Mouse (Mus musculus) MEL (cell line): Measurements from ENCODE around the gene Lzts2. TPM values are rescaled to one million over a fixed set of nuclear protein-coding genes. Genes with fewer than 3 reads are reported as not detected.

Source experiments
- DNase-seq: peaks from one replicate; pipeline ENCODE4 v3.0.0; 2011; ENCODE audit warnings: low read depth, low spot score
- H3K27ac ChIP-seq: 2 replicates; pipeline ENCODE4 v1.5.1; 2012; ENCODE audit warnings: low read depth, mild to moderate bottlenecking, control low read depth, low read length, moderate library complexity; ENCODE audit not compliant: control insufficient read depth
- H3K27me3 ChIP-seq, 2 experiments: fragments of 150-350 bp in 1 of 2; sonication (generic) in 1 of 2; 2 replicates each; pipeline ENCODE4 v1.6.1; 2012; ENCODE audit warnings: low read length in 2 of 2, mild to moderate bottlenecking in 2 of 2, improper control_type of control experiment in 1 of 2, moderate library complexity in 1 of 2; ENCODE audit not compliant: insufficient read depth in 2 of 2, control insufficient read depth in 1 of 2
- H3K36me3 ChIP-seq, 2 experiments: 2 replicates each; pipeline ENCODE4 v1.6.1; 2012 to 2014; ENCODE audit warnings: low read length in 2 of 2, improper control_type of control experiment in 1 of 2, inconsistent platforms in 1 of 2, mild to moderate bottlenecking in 1 of 2; ENCODE audit not compliant: insufficient read depth in 2 of 2, control insufficient read depth in 1 of 2
- H3K4me1 ChIP-seq, 2 experiments: fragments of 150-350 bp in 1 of 2; sonication (generic) in 1 of 2; 2 replicates each; pipeline ENCODE4 v1.6.1; 2012; ENCODE audit warnings: low read length in 2 of 2, improper control_type of control experiment in 1 of 2, mild to moderate bottlenecking in 1 of 2; ENCODE audit not compliant: insufficient read depth in 2 of 2, control insufficient read depth in 1 of 2
- H3K4me3 ChIP-seq, 2 experiments: fragments of 150-350 bp in 1 of 2; sonication (generic) in 1 of 2; 2 replicates each; pipeline ENCODE4 v1.5.1; 2012; ENCODE audit warnings: low read depth in 2 of 2, low read length in 2 of 2, mild to moderate bottlenecking in 2 of 2, moderate library complexity in 2 of 2, control low read depth in 1 of 2, improper control_type of control experiment in 1 of 2; ENCODE audit not compliant: control insufficient read depth in 1 of 2, insufficient read depth in 1 of 2
- H3K79me2 ChIP-seq: 2 replicates; pipeline ENCODE4 v1.6.1; 2012; ENCODE audit warnings: mild to moderate bottlenecking, low read length, moderate library complexity; ENCODE audit not compliant: control insufficient read depth, poor library complexity, insufficient read depth
- H3K9ac ChIP-seq: 2 replicates; pipeline ENCODE4 v1.6.1; 2012; ENCODE audit warnings: low read depth, mild to moderate bottlenecking, control low read depth, low read length, moderate library complexity; ENCODE audit not compliant: control insufficient read depth, poor library complexity, severe bottlenecking
- H3K9me3 ChIP-seq: fragments of 150-350 bp; sonication (generic); replicated peaks from 2 replicates; pipeline ENCODE4 v1.6.1; 2012; ENCODE audit warnings: mild to moderate bottlenecking, low read length, improper control_type of control experiment, moderate library complexity; ENCODE audit not compliant: insufficient read depth
- CHD2 ChIP-seq: IDR thresholded peaks from 2 replicates; pipeline ENCODE4 v1.6.1; 2011; ENCODE audit warnings: low read length, improper control_type of control experiment
- E2F4 ChIP-seq: IDR thresholded peaks from 2 replicates; pipeline ENCODE4 v1.6.1; 2011; ENCODE audit warnings: low read depth, low read length, improper control_type of control experiment, borderline replicate concordance
- ETS1 ChIP-seq: IDR thresholded peaks from 2 replicates; pipeline ENCODE4 v1.6.1; 2012; ENCODE audit warnings: low read depth, mild to moderate bottlenecking, inconsistent platforms, low read length, improper control_type of control experiment, moderate library complexity
- GABPA ChIP-seq: IDR thresholded peaks from 2 replicates; pipeline ENCODE4 v1.6.1; 2012; ENCODE audit warnings: low read depth, mild to moderate bottlenecking, inconsistent platforms, low read length, improper control_type of control experiment, moderate library complexity
- GATA1 ChIP-seq: IDR thresholded peaks from 2 replicates; pipeline ENCODE4 v1.6.1; 2011; ENCODE audit warnings: low read depth, low read length, improper control_type of control experiment
- HCFC1 ChIP-seq: IDR thresholded peaks from 2 replicates; pipeline ENCODE4 v1.6.1; 2012; ENCODE audit warnings: low read depth, mild to moderate bottlenecking, inconsistent platforms, low read length, improper control_type of control experiment, moderate library complexity
- KAT2A ChIP-seq: conservative IDR thresholded peaks from 2 replicates; pipeline ENCODE4 v1.6.1; 2012; ENCODE audit warnings: low read depth, low read length, improper control_type of control experiment, inconsistent platforms
- MAFK ChIP-seq: IDR thresholded peaks from 2 replicates; pipeline ENCODE4 v1.6.1; 2011; ENCODE audit warnings: low read depth, mild to moderate bottlenecking, low read length, improper control_type of control experiment, borderline replicate concordance
- NELFE ChIP-seq: IDR thresholded peaks from 2 replicates; pipeline ENCODE4 v1.6.1; 2011; ENCODE audit warnings: low read depth, low read length, improper control_type of control experiment
- NRF1 ChIP-seq: IDR thresholded peaks from 2 replicates; pipeline ENCODE4 v1.6.1; 2014; ENCODE audit warnings: low read depth, mild to moderate bottlenecking, inconsistent platforms, low read length, improper control_type of control experiment, moderate library complexity; ENCODE audit not compliant: poor library complexity, insufficient read depth, severe bottlenecking
- POLR2A ChIP-seq, 2 experiments: IDR thresholded peaks; 2 replicates each; pipeline ENCODE4 v1.6.1; 2011 to 2012; ENCODE audit warnings: low read length in 2 of 2, mild to moderate bottlenecking in 2 of 2, control low read depth in 1 of 2, improper control_type of control experiment in 1 of 2, low read depth in 1 of 2, moderate library complexity in 1 of 2; ENCODE audit not compliant: control insufficient read depth in 1 of 2, insufficient read depth in 1 of 2, poor library complexity in 1 of 2
- RAD21 ChIP-seq: IDR thresholded peaks from 2 replicates; pipeline ENCODE4 v1.6.1; 2011; ENCODE audit warnings: mild to moderate bottlenecking, low read depth, low read length, improper control_type of control experiment
- SIN3A ChIP-seq: IDR thresholded peaks from 2 replicates; pipeline ENCODE4 v1.6.1; 2012; ENCODE audit warnings: low read length, improper control_type of control experiment, inconsistent platforms
- TBP ChIP-seq: IDR thresholded peaks from 2 replicates; pipeline ENCODE4 v1.8.0; 2011; ENCODE audit warnings: low read depth, low read length, improper control_type of control experiment
- USF1 ChIP-seq: IDR thresholded peaks from 2 replicates; pipeline ENCODE4 v1.6.1; 2014; ENCODE audit warnings: low read depth, mild to moderate bottlenecking, inconsistent platforms, low read length, improper control_type of control experiment, moderate library complexity
- USF2 ChIP-seq, 2 experiments: IDR thresholded peaks; 2 replicates each; pipeline ENCODE4 v1.6.1; 2011 to 2012; ENCODE audit warnings: improper control_type of control experiment in 2 of 2, low read length in 2 of 2, borderline replicate concordance in 1 of 2, inconsistent platforms in 1 of 2, low read depth in 1 of 2, mild to moderate bottlenecking in 1 of 2; ENCODE audit not compliant: insufficient read depth in 1 of 2
- ZC3H11A ChIP-seq: IDR thresholded peaks from 2 replicates; pipeline ENCODE4 v1.6.1; 2012; ENCODE audit warnings: low read depth, mild to moderate bottlenecking, inconsistent platforms, low read length, improper control_type of control experiment
- ZKSCAN1 ChIP-seq: IDR thresholded peaks from 2 replicates; pipeline ENCODE4 v1.6.1; 2012; ENCODE audit warnings: low read depth, mild to moderate bottlenecking, inconsistent platforms, low read length, improper control_type of control experiment, moderate library complexity
- polyA plus RNA-seq, 2 experiments: library from polyadenylated mRNA; stranded (reverse) in 1 of 2; unstranded in 1 of 2; fragments of >175 nt in 1 of 2; fragments of >200 nt in 1 of 2; gene quantifications; 2 replicates each; pipeline versions ENCODE4 v1.2.1 to v1.2.4; 2012; ENCODE audit warnings: low replicate concordance in 2 of 2, low read depth in 1 of 2; ENCODE audit not compliant: insufficient read length in 2 of 2, insufficient read depth in 1 of 2, missing spikeins in 1 of 2
- total RNA-seq: library from RNA; depleted of rRNA; stranded (reverse); fragments of 300-350 nt; gene quantifications from 2 replicates; pipeline ENCODE4 v1.2.3, GENCODE M21; 2012

The Lzts2 gene
- total and polyA plus RNA-seq, 3 experiments, result 4.0 to 13.1 TPM; not detected in 1

- Histone ChIP-seq H3K9ac (no peak overlapping the region), H3K27ac (no peak overlapping the region), H3K4me1 (peaks cover under 1 to 3% of the 10 kb centered on the region in 2 experiments; a peak in 2 of 4 replicates), H3K27me3 (no peaks in the 10 kb centered on the region), H3K36me3 (peaks cover 0 to 3% of the 10 kb centered on the region in 2 experiments; a peak in 1 of 4 replicates), H3K9me3 (no peaks in the 10 kb centered on the region), H3K4me3 (no peak overlapping the region), H3K79me2 (no peaks in the 10 kb centered on the region)
- TF ChIP-seq ETS1 (no peak), KAT2A (no peak), POLR2A (IDR thresholded peaks at IDR 0.05; ENCODE audit: control insufficient read depth in 1 of 2, insufficient read depth in 1 of 2, low read depth in 1 of 2, low read length in 2 of 2, poor library complexity in 1 of 2) (no peak), NELFE (no peak), E2F4 (no peak), USF2 (IDR thresholded peaks at IDR 0.05; ENCODE audit: borderline replicate concordance in 1 of 2, insufficient read depth in 1 of 2, low read depth in 1 of 2, low read length in 2 of 2) (no peak), GABPA (no peak), MAFK (no peak)
- no peak for DNase-seq
Observed at GRCm38 (mm10) chr19:44991031-44991430, 23.2 kb upstream of the Lzts2 start.

GRCm38 (mm10) chr19:44992246-44992645 is 22.0 kb upstream of the Lzts2 start:
- H3K79me2 ChIP-seq, result no peaks in the 10 kb centered on the region
- peaks cover 0 to 5% of the 10 kb centered on the region in 2 experiments; a peak in 3 of 4 replicates for H3K4me1 ChIP-seq
- no peak overlapping the region for H3K9ac ChIP-seq
- no peaks in the 10 kb centered on the region for H3K9me3 ChIP-seq
- H3K4me3 ChIP-seq, result no peak overlapping the region
- H3K27ac ChIP-seq, result no peak overlapping the region
- TF ChIP-seq ZKSCAN1 (no peak), ZC3H11A (no peak), TBP (no peak), NRF1 (no peak), GATA1 (no peak), SIN3A (no peak), POLR2A (IDR thresholded peaks at IDR 0.05; ENCODE audit: control insufficient read depth in 1 of 2, insufficient read depth in 1 of 2, low read depth in 1 of 2, low read length in 2 of 2, poor library complexity in 1 of 2) (no peak), USF1 (no peak), MAFK (no peak)
- H3K36me3 ChIP-seq, result no peaks in the 10 kb centered on the region
- no peaks in the 10 kb centered on the region for H3K27me3 ChIP-seq
- DNase-seq, result no peak

GRCm38 (mm10) chr19:44992712-44993111 is 21.5 kb upstream of the Lzts2 start:
- H3K4me3 ChIP-seq, result no peak overlapping the region
- H3K27me3 ChIP-seq, result no peaks in the 10 kb centered on the region
- no peaks in the 10 kb centered on the region for H3K9me3 ChIP-seq
- TF ChIP-seq HCFC1, result no peak
- TF ChIP-seq CHD2, result no peak
- TF ChIP-seq E2F4, result no peak
- no peak for TF ChIP-seq RAD21
- TF ChIP-seq, all 39 proteins: peak for 0
- H3K36me3 ChIP-seq, result no peaks in the 10 kb centered on the region
- H3K27ac ChIP-seq, result no peak overlapping the region
- DNase-seq, result no peak
- H3K79me2 ChIP-seq, result no peaks in the 10 kb centered on the region
- H3K9ac ChIP-seq, result no peak overlapping the region
- H3K4me1 ChIP-seq, result peaks cover 0 to 5% of the 10 kb centered on the region in 2 experiments; a peak in 3 of 4 replicates
